Mouse (Mus musculus): ENCODE measurements around the gene Hipk2. TPM values are rescaled to one million over a fixed set of nuclear protein-coding genes. Genes with fewer than 3 reads are reported as not detected.
A peak's percentile ranks its signal among the peaks of the same experiment; 100 is the strongest.

The Hipk2 gene
- total RNA-seq, 4 experiments from 2014 or later = 64.8 to 69.9 (median 67.6) TPM

DNA sequence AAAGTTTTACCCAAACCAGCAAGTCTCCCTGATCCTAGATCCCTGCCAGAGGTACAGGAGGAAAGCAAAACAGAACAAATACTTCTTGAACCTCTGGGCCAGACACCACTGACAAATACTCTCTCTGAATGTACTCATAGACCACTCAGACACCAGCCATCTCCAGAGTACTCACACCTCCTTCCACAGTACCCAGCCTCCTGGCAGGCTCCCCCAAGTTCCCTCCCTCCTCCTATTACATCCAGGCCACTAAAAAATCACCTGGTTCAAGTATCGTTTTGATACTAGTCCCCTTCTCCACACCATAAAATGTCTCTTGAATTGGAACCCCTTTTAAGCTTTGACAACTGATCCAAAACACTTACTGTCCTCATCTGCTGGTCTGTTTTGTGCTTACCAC, 8.7 kb downstream of the Hipk2 start:
- no peak for DNase-seq (ENCODE audit: low spot score in 2 of 2)

DNA sequence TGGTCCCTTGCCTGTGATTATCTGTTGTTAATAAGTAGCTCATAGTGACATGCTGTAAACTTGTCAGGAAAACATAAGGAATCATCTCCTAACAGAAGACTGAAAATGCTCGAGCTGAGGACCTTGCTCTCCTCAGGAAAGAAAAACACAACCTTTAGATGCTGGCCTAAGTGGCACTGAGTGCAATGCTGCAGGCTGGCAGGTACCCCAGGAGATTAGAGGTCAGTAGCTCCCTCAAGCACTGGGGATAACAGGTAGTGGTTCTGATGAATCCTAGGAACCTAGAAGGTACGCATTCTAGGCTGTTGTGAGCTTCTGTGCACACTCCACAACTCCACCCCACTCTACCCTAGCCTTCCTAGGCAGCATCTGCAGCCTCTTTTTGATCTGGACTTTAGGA, 9.2 kb downstream of the Hipk2 start:
- no peak for DNase-seq (ENCODE audit: low spot score in 2 of 2)

DNA sequence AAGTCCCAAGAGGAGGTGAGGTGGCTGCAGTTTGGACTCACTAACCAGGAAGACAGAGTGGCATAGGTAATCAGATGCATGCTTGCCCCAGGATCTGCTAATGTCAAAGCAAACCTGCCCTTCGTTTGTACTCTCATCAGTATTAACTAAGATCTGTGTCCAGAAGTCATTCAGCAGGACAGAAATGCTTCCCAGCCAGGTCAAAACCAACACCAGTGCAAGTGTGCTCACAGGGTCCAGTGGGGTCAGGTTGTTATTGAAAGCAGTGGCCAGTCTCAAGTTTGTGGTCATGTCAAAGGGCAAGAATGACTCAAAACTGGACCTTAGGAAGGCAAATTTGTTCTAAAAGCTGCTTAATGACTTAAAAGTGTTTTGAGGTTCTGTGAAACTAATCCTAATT, 9.6 kb downstream of the Hipk2 start:
- DNase-seq (ENCODE audit: low spot score in 2 of 2) = no peak

DNA sequence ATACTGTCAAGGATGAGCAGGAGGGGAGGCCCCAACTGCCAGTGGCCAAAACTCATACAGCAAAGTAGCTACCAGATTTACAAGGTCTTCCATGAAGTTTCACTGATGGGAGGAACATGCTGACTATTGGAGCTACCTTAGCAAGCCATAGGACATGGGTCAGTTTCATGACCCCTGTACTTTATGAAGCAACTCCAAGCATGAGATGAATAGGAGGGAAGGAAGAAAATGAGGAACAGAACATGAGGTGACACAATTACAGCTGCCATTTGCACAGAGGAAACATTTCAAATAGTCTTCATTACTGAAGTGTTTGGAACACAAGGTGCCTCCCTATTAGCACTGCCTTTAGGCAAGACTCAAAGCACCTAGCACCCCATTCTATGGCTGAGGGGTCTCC, 10.2 kb downstream of the Hipk2 start:
- no peak for DNase-seq (ENCODE audit: low spot score in 2 of 2)

DNA sequence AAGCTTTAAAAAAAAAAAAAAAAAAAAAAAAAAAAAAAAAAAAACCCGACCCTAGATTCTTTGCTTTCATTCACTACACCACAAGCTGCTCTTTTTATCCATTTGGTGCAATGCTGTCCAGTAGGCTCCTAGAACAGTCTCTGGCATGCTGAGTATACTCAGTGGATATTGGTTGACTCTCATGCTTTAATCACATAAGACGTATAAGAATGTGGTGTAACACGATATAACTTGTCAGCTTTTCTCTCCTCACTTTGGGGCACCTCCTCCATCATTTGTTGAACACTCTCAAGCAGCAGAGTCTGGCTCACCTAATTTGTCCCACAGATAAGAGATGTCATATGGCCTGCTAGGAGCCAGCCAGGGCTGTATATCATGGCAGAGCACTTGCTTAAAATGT, 12.4 kb downstream of the Hipk2 start:
- no peak for DNase-seq (ENCODE audit: low spot score in 2 of 2)

DNA sequence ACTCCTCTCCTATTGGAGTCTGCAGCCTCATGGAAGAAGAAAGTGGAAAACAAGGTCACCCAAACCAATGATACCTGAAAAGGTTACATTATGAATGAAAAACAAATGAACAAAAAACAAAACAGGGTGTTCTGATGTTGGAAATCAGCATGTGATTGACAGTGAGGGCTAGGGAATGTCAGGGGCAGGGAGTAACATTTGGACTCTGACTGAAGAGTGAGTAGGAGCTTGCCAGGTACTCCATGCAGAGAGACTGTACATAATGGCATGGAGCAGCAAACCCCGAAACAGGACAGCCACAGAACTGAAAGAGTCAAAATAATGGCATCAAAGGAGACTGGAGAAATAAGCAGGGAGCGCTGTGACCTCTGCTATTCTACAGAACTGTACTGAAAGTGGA, 15.7 kb downstream of the Hipk2 start:
- DNase-seq (ENCODE audit: low spot score in 2 of 2) = no peak

DNA sequence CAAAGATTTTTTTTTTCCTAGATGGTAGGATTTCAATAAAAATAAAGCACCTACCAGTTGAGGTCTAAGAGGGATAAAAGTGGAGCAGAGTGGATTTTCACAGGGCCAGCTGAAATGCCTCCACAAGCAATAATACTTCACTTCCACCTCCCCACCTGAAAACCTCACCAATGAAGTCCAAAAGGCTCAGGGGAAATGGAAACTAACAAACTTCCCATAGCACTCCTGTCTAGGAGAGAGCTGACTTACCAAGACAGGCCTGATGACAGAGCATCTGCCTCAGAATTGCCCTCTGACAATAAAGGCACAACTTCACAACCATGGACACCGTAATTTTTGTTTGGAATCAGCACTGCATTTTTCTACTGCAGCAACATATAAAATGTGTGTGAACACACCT, 16.1 kb downstream of the Hipk2 start:
- no peak for DNase-seq (ENCODE audit: low spot score in 2 of 2)

DNA sequence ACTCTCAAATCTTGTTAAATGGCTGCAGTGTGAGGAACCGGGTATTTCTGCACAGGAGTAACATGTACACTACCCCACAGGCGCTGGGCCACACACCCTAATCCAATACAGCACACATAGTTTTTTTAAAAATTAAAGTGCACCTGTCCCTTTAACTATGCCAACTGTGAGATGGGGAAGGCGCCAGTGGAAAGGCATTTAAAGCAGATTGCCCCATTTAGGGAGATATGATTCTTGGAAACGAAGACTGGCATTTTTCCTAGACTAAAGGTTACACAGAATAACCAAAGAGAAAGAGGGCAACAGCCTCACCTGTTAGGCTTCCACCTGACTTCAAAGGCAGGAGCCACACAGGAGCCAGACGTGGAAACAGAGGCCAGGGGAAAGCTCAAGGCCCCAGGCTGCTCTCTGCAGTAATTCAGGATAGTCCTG, 22.4 kb downstream of the Hipk2 start:
- no peak for DNase-seq (ENCODE audit: low spot score in 2 of 2)

DNA sequence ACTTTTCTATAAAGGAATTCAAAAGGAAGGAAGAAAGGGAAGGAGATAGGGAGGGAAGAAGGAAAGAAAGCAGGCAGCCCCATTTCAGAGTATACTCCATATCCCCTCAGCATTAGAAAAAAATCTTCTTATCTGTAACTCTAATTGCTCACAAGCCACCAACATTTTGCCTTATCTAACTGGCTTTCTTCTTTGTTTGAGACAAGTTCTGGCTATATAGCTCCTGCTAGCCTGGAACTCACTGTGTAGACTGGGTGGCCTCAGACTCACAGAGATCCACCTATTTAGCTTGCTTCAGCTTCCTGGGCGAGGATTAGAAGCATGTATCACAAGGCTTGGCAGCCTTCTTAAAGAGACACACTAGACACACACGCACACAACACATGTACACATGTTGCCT, 24.2 kb downstream of the Hipk2 start:
- DNase-seq (ENCODE audit: low spot score in 2 of 2) = no peak

DNA sequence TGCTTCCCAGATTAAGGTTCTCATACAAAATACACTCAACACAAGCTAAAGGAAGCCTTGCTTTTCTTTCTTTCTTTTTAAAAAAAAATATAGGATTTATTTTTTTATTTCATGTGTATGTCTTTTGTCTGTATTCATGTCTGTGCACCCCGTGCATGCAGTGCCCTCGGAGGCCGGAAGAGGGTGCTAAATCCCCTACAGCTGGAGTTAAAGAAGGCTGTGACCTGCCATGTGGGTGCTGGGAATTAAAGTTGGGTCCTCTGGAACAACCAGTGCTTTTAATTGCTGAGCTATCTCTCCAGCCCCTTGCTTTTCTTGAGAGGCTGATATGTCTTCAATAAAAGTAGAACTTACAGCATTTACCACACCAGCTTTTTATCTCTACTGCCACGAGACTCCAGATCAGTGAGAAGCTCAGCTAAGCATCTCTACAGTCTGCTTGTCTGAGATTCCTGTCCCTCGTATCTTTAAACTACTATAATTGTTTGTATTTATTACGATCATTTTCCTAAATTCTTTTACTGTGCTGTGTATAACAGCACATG, 25.2 kb downstream of the Hipk2 start:
- DNase-seq (ENCODE audit: low spot score in 2 of 2) = no peak

DNA sequence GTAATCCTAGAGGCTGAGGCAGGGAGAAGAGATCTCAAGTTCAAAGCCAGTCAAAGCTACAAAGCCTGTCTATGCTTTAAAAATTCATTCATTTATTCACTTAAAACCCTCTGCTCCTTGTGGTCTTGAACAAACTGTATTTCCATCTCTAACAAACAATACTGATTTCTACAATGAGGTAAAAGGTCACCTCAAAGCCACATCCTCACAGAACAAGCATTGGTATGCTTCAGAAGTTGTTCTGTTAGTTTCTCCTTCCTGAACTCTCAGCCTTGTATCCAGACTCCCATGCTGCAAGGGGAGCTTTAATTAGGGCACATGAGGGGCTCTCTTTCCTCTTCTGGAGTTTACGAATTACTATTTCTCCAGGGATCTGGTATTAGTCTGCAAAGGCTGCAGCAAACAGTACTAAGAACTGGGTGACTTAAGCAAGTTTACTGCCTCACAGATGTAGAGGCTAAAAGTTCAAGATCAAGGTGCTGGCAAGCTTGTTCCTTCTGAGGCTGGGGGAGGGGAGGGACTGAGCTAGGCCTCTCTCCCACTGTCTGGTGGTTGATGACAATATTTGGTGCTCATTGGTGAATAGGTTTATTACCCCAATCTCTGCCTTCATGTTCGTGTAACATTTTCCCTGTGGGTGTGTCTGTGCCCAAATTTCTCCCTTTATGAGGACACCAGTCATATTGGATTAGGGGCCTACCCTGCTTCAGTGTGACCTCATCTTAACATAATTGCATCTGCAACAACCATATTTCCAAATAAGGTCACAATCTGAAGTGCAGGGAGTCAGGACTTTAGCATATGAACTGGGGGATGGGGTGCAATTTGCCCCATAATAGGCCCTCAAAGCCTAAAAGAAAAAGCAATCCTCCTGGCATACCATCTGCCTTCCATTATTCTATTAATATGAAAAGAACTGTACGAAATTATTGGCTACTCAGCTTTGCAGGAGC, 27.7 kb downstream of the Hipk2 start:
- no peak for DNase-seq (ENCODE audit: low spot score in 2 of 2)

DNA sequence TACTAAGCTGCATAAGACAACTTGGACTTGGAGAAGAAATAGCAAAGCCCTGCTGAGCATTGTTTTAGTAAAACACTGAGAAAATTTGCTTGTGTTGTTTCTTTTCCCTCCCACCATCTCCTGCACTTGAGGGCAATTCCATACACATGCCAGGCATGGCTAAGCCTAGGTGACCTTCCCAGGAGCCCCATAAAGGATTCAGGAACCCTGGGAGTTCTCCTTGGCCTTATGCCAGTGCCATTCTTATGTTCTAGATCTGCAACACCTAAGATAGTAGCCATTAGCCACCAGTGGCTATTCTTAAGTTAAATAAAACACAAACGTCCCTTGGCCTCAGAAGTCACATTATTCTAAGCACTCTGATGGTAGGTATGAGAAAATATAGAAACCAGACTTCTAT, 28.5 kb downstream of the Hipk2 start:
- no peak for DNase-seq (ENCODE audit: low spot score in 2 of 2)

DNA sequence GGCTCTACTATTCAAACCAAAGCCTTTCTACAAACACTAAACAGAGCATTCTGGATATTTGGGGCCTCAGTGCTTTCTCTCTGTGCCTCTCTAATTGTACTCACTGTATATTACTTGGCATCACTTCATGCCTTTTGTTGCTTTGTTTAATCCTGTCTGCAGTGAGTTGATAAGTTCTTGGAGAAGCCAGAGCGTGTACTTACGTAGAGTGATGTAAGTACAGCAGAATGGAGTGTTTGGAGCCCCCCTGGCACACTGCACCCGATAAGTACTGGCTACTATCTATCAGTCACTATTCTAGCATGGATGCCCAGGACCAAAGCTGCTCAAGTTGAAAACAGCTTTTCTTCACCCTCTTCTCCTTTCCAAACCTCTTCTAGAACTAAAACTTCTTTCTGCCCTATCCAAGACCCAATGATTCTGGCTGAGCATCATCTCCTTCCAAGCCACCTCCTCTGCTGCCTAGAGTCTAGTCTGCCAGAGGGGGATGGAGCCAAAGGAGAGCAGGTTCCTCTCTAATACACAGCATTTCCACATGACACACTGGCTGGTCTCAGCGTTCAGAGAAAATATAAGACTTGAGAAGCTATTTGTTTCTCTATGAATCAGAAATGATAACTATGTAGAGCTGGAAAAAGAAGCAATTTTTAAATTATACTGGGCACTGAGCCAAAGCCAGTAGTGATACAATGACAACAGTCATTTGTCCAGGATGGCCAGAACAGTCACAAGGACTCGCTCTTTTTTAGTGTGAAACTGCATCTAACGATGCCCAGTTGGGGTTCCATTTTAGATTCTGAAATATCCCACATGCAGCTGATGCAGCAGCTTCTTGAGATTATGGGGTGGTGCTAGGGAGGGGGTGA, 29.4 kb downstream of the Hipk2 start:
- DNase-seq (ENCODE audit: low spot score in 2 of 2) = no peak

DNA sequence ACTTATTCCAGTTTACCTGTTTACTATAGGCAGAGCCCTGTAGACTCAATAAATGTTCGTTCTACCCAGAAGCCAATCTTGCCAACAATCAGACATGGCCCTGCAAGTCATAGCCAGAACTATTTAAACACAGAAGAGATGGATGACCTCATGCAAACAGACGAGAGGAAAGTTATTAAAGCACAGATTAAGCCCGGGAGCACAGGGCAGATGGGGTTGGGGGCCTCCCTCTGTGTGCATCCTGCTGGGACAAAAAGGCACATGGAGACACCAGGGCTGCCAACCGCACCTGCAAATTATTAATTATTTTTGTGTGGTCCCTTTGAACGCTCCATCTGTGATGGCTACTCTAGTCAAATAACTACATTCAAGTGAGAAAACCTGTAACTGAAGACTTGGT, 30.1 kb downstream of the Hipk2 start:
- no peak for DNase-seq (ENCODE audit: low spot score in 2 of 2)

DNA sequence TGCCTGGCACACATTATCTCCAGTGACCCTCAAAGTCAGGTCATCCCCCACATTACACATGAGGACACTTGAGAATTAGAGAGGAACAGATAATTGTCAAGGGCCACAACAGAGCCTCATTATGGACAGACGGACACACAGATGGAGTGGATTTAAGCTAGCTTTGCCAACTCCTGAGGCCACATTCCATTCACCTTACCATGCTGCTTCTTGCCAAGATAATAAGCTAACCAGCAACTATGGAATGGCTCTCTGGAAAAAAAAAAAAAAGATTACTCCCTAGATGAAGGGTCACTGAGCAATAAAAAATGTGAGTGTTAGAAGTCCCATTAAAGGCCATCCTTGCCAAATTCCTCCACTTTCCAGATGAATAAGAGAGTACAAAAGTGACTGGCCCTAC, 30.8 kb downstream of the Hipk2 start:
- DNase-seq (ENCODE audit: low spot score in 2 of 2) = no peak

DNA sequence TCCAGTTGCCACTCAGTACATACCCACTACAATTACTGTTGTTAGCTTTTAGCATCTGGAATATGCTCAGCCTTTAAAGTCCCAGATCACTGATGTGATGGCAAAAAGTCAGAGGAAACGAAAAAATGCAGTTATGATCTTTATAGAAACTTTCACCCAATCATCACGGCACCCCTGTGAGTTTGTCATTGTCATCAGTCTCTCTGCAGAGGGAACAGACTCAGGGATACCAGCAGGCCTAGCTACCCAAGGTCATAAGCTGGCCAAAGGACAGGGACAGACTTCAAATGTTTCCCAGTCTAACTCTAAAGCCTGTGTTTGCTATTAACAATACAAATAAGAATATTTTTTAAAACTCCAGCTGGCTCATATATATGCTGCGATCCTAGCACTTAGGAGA, 34.4 kb downstream of the Hipk2 start:
- DNase-seq (ENCODE audit: low spot score in 2 of 2) = no peak

DNA sequence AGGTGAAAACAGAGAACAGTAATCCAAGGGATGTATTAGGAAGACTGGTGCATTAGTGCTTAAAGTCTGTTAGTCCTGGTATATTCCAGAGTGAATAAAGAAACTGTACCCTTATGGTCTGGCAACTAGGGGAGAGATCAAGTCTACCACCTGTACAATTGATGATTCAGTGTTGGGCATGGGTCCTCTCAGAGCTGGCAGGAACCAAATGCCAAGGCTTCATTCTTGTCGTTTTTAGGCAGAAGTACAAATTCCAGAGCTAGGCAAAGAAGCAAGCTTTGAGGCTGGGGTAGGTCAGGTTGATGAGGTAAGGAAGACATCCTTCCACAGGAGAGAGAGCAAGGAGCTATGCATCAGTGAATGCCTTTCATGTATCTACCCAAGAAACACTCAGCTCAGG, 35.2 kb downstream of the Hipk2 start:
- no peak for DNase-seq (ENCODE audit: low spot score in 2 of 2)

DNA sequence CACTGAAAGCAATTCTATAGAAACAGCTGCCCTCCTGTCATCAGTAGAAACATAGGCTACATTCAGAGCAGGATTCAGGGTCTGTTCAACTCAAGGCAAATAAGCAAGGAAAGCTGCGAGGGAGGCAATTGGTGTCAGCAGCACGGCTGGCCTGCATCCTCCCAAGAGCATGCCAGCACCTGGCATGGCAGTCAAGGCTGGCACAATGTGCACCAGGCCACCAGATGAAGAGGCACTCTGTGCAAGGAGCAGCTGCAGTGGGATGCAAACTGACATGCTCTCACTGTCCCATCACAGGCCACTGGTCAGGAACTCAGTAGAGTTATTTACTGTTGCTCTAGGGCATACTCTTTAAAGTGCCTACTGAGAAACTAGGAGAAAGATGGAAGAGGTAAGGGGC, 35.6 kb downstream of the Hipk2 start:
- peak; percentile 50 to 51 for DNase-seq (ENCODE audit: low spot score in 2 of 2)

DNA sequence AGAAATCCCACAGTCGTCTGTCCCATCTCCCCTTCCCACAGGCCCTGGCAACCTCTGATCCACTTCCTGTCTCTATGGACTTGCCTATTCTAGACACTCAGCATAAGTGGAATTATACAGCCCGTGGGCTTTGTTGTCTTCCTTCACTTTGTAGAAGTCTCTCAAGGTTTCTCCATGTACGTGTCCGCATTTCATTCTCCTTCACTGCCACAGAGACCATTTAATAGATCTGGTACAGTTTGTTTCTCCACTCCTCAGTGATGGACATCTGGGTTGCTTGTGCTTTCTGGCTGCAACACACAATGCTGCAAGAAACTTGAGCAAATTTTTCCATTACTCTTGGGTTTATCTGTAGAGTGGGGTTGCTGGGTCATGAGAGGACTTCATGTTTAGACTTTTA, 36.1 kb downstream of the Hipk2 start:
- no peak for DNase-seq (ENCODE audit: low spot score in 2 of 2)

DNA sequence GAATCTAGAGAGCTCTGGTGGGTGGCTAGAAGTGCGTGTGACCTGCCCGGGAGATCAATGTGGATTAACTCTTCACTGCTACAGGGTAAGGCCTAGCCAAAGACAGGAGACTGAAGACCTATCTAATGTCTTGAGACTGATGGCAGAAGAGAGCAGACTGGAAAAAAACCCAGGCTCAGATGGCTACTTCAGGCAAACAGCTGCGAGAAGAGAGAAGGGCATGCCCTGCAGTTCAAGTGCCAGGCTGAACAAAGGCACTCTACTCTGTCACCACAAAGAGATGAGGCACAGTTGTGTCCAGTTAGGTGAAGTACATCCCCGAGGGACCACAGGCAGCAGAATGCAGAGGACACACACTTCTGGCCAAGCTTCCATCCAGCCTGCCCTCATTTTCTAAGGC, 37.9 kb downstream of the Hipk2 start:
- no peak for DNase-seq (ENCODE audit: low spot score in 2 of 2)

DNA sequence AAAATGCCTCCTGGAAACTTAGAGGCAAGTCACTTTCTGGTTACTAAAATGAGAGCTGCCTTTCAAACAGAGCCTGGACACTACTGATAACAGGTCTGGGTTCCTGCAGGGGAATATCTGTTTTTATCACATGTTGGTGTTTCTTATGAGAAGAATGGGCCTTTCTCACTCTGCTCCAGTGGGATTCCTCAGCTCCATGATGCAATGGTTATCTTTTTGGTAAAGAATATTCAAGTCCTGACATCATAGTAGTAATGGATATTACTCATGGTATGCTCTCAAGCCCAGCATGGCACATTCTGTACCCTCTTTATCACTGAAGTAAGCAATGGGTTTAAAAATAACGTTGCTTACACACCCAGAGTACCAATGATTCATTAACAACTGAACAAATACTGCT, 40.7 kb downstream of the Hipk2 start:
- DNase-seq (ENCODE audit: low spot score in 2 of 2) = no peak

DNA sequence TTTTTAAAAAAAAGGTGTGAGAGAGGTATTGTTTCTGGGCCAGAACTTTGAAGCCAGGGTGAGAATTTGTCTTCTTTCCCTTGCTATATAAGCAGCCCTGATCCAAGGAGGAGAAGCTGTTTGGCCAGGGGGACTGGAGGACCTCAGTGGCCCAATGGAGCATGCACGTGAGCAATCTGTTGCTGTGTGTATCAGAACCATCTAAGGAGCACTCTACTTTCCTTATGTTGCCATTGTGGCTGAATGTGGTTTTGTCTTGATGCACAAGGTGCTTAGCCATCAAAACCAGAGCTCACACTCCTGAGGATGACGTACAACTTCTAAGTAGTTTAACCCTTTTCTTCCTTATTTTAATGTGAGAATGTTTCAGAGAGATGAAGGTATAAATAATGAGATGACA, 41.2 kb downstream of the Hipk2 start:
- DNase-seq (ENCODE audit: low spot score in 2 of 2) = no peak

All from layer of hippocampus, adult 8-10 months (tissue).